Mouse (Mus musculus): Measurements from ENCODE around the gene Creg2. TPM values are rescaled to one million over a fixed set of nuclear protein-coding genes. Genes with fewer than 3 reads are reported as not detected.
A peak's percentile ranks its signal among the peaks of the same experiment; 100 is the strongest.

The Creg2 gene
- total and polyA plus RNA-seq, 2 experiments = not detected

GRCm38 (mm10) chr1:39623729-39624128 lies 27.5 kb downstream of the Creg2 start:
- Histone ChIP-seq H3K4me1 (ENCODE audit: control insufficient read depth, insufficient read depth, low read length) (no peaks in the 10 kb centered on the region), H3K4me3 (ENCODE audit: insufficient read depth, low read depth, low read length) (no peak overlapping the region), H3K27ac (replicated peaks; ENCODE audit: insufficient read depth, low read depth, low read length) (no peak overlapping the region), H3K9ac (ENCODE audit: low read depth, low read length) (no peak overlapping the region), H3K36me3 (ENCODE audit: control insufficient read depth, insufficient read depth, low read length) (no peaks in the 10 kb centered on the region), H3K27me3 (ENCODE audit: control insufficient read depth, insufficient read depth, low read length) (no peaks in the 10 kb centered on the region), H3K79me2 (ENCODE audit: control insufficient read depth, insufficient read depth, low read length) (no peaks in the 10 kb centered on the region)
- DNase-seq (ENCODE audit: extremely low read depth, low read depth, low spot score) = no peak
- no peak for TF ChIP-seq POLR2A (IDR thresholded peaks at IDR 0.05; ENCODE audit: extremely low read depth, insufficient read depth, low read length)
- TF ChIP-seq CTCF (IDR thresholded peaks at IDR 0.05; ENCODE audit: low read depth, low read length) = no peak
- 55% methylated on average over 1 of the region's 1 CpGs for WGBS

GRCm38 (mm10) chr1:39623106-39623505 lies 28.2 kb downstream of the Creg2 start:
- H3K4me1 ChIP-seq (ENCODE audit: control insufficient read depth, insufficient read depth, low read length) = no peaks in the 10 kb centered on the region
- DNase-seq (ENCODE audit: extremely low read depth, low read depth, low spot score) = no peak
- no peaks in the 10 kb centered on the region for H3K27me3 ChIP-seq (ENCODE audit: control insufficient read depth, insufficient read depth, low read length)
- 91% methylated on average over 5 of the region's 5 CpGs for WGBS
- H3K9ac ChIP-seq (ENCODE audit: low read depth, low read length) = no peak overlapping the region
- H3K27ac ChIP-seq (replicated peaks; ENCODE audit: insufficient read depth, low read depth, low read length) = no peak overlapping the region
- H3K79me2 ChIP-seq (ENCODE audit: control insufficient read depth, insufficient read depth, low read length) = no peaks in the 10 kb centered on the region
- TF ChIP-seq POLR2A (IDR thresholded peaks at IDR 0.05; ENCODE audit: extremely low read depth, insufficient read depth, low read length) (no peak), CTCF (IDR thresholded peaks at IDR 0.05; ENCODE audit: low read depth, low read length) (no peak)
- H3K4me3 ChIP-seq (ENCODE audit: insufficient read depth, low read depth, low read length) = no peak overlapping the region
- H3K36me3 ChIP-seq (ENCODE audit: control insufficient read depth, insufficient read depth, low read length) = no peaks in the 10 kb centered on the region

GRCm38 (mm10) chr1:39618524-39618923 lies 32.8 kb downstream of the Creg2 start:
- Histone ChIP-seq H3K27ac (replicated peaks; ENCODE audit: insufficient read depth, low read depth, low read length) (no peak overlapping the region), H3K9ac (ENCODE audit: low read depth, low read length) (no peak overlapping the region), H3K4me1 (ENCODE audit: control insufficient read depth, insufficient read depth, low read length) (peaks cover 2% of the 10 kb centered on the region; the same call in 1 of the 2 replicates), H3K36me3 (ENCODE audit: control insufficient read depth, insufficient read depth, low read length) (no peaks in the 10 kb centered on the region), H3K79me2 (ENCODE audit: control insufficient read depth, insufficient read depth, low read length) (no peaks in the 10 kb centered on the region), H3K27me3 (ENCODE audit: control insufficient read depth, insufficient read depth, low read length) (no peaks in the 10 kb centered on the region), H3K4me3 (ENCODE audit: insufficient read depth, low read depth, low read length) (no peak overlapping the region)
- WGBS = 66% methylated on average over 8 of the region's 8 CpGs
- DNase-seq (ENCODE audit: extremely low read depth, low read depth, low spot score) = no peak
- no peak for TF ChIP-seq CTCF (IDR thresholded peaks at IDR 0.05; ENCODE audit: low read depth, low read length)
- TF ChIP-seq POLR2A (IDR thresholded peaks at IDR 0.05; ENCODE audit: extremely low read depth, insufficient read depth, low read length) = no peak

DNA sequence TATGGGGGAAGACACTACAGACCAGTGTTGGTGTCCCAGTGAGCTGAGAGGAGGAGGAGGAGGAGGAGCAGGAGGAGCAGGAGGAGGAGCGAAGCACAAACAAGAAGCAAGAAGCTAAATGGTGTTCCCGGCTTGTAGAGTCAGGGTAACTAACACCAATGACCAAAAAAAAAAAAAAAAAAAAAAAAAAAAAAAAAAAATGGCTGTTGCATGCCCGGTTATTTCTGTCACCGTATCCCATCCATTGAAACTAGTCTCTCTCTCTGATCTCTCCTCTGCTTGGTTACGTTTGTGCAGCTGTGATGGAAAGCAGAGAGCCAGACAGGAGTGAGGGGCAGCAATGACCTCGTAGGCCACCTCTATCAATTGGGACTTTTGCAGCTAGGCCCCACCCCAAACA lies 35.7 kb downstream of the Creg2 start:
- Histone ChIP-seq H3K27ac (replicated peaks; ENCODE audit: insufficient read depth, low read depth, low read length) (no peak overlapping the region), H3K27me3 (ENCODE audit: control insufficient read depth, insufficient read depth, low read length) (no peaks in the 10 kb centered on the region), H3K79me2 (ENCODE audit: control insufficient read depth, insufficient read depth, low read length) (no peaks in the 10 kb centered on the region), H3K36me3 (ENCODE audit: control insufficient read depth, insufficient read depth, low read length) (no peaks in the 10 kb centered on the region), H3K4me1 (ENCODE audit: control insufficient read depth, insufficient read depth, low read length) (peaks cover 13% of the 10 kb centered on the region), H3K9ac (ENCODE audit: low read depth, low read length) (no peak overlapping the region), H3K4me3 (ENCODE audit: insufficient read depth, low read depth, low read length) (no peak overlapping the region)
- WGBS = 71% methylated on average over 6 of the region's 6 CpGs
- DNase-seq (ENCODE audit: extremely low read depth, low read depth, low spot score) = no peak
- TF ChIP-seq CTCF (IDR thresholded peaks at IDR 0.05; ENCODE audit: low read depth, low read length) = no peak
- no peak for TF ChIP-seq POLR2A (IDR thresholded peaks at IDR 0.05; ENCODE audit: extremely low read depth, insufficient read depth, low read length)

GRCm38 (mm10) chr1:39614462-39615279 lies 36.6 kb downstream of the Creg2 start:
- no peak overlapping the region for H3K27ac ChIP-seq (replicated peaks; ENCODE audit: insufficient read depth, low read depth, low read length)
- TF ChIP-seq CTCF (IDR thresholded peaks at IDR 0.05; ENCODE audit: low read depth, low read length) (peak; percentile 40), POLR2A (IDR thresholded peaks at IDR 0.05; ENCODE audit: extremely low read depth, insufficient read depth, low read length) (no peak)

GRCm38 (mm10) chr1:39613061-39613460 lies 38.2 kb downstream of the Creg2 start:
- Histone ChIP-seq H3K27ac (replicated peaks; ENCODE audit: insufficient read depth, low read depth, low read length) (0 out of 2 replicates have a peak overlapping the region, but pooled peaks have one; percentile 33), H3K36me3 (ENCODE audit: control insufficient read depth, insufficient read depth, low read length) (no peaks in the 10 kb centered on the region), H3K4me3 (ENCODE audit: insufficient read depth, low read depth, low read length) (no peak overlapping the region), H3K4me1 (ENCODE audit: control insufficient read depth, insufficient read depth, low read length) (peaks cover 15% of the 10 kb centered on the region), H3K9ac (ENCODE audit: low read depth, low read length) (no peak overlapping the region), H3K79me2 (ENCODE audit: control insufficient read depth, insufficient read depth, low read length) (no peaks in the 10 kb centered on the region), H3K27me3 (ENCODE audit: control insufficient read depth, insufficient read depth, low read length) (no peaks in the 10 kb centered on the region)
- no peak for DNase-seq (ENCODE audit: extremely low read depth, low read depth, low spot score)
- WGBS = 95% methylated on average over 3 of the region's 3 CpGs
- no peak for TF ChIP-seq CTCF (IDR thresholded peaks at IDR 0.05; ENCODE audit: low read depth, low read length)
- TF ChIP-seq POLR2A (IDR thresholded peaks at IDR 0.05; ENCODE audit: extremely low read depth, insufficient read depth, low read length) = no peak

More at GRCm38 (mm10) chr1:39614462-39615279, 36.6 kb downstream of the Creg2 start:
- Histone ChIP-seq H3K36me3 (ENCODE audit: control insufficient read depth, insufficient read depth, low read length) (no peaks in the 10 kb centered on the region), H3K9ac (ENCODE audit: low read depth, low read length) (no peak overlapping the region), H3K79me2 (ENCODE audit: control insufficient read depth, insufficient read depth, low read length) (no peaks in the 10 kb centered on the region), H3K27me3 (ENCODE audit: control insufficient read depth, insufficient read depth, low read length) (no peaks in the 10 kb centered on the region), H3K4me3 (ENCODE audit: insufficient read depth, low read depth, low read length) (no peak overlapping the region), H3K4me1 (ENCODE audit: control insufficient read depth, insufficient read depth, low read length) (peaks cover 13% of the 10 kb centered on the region)
- WGBS = 20% methylated on average over 11 of the region's 11 CpGs
- peak; percentile 45 for DNase-seq (ENCODE audit: extremely low read depth, low read depth, low spot score)
